Mouse (Mus musculus) liver, postnatal 0 days (tissue): ENCODE results near the gene Prss27.

Experiments used
- CTCF ChIP-seq: sonication (generic); IDR thresholded peaks from 2 replicates; pipeline ENCODE4 v1.5.1; 2016; ENCODE audit warnings: antibody characterized with exemption, low read depth
- EP300 ChIP-seq: IDR thresholded peaks from 2 replicates; pipeline ENCODE4 v1.6.1; 2016; ENCODE audit warnings: antibody characterized with exemption, low read depth, mild to moderate bottlenecking

GRCm38 (mm10) chr17:24045608-24046007 lies 7.7 kb downstream of the Prss27 start:
- TF ChIP-seq CTCF (no peak), EP300 (no peak)
